Mouse (Mus musculus): Measurements from ENCODE around the gene Nedd4. TPM values are rescaled to one million over a fixed set of nuclear protein-coding genes. Genes with fewer than 3 reads are reported as not detected.

Nedd4 gene
- polyA plus RNA-seq, 1 experiment from 2014 or later: 660 TPM

DNA sequence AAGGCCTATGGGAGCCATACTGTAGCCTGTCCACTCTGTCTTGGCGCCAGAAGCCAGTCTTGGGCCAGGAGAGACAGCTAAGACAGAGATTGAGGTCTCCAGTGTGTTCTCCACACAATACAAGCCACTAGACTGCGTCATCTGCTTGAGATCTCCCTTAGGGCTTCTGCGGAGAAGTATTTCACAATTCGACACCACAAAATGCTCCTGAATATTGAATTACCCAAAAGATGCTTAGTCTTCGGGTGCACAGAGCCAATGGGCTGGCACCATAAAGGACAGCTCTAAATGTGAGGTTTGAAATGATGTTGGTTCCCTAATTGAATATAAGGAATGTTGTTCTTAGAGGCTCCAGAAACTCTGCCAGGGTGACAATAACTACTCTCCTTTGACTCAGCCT lies 95.0 kb downstream of the Nedd4 start:
- H3K4me3 ChIP-seq: no peak overlapping the region
- H3K27ac ChIP-seq (replicated peaks): no peak overlapping the region
- H3K36me3 ChIP-seq (replicated peaks): no peaks in the 10 kb centered on the region
- no peaks in the 10 kb centered on the region for H3K27me3 ChIP-seq (replicated peaks; ENCODE audit: low read depth, poor library complexity, severe bottlenecking)
- H3K4me1 ChIP-seq: peaks cover 44% of the 10 kb centered on the region
- 83% methylated on average over 5 of the region's 5 CpGs for WGBS
- DNase-seq (ENCODE audit: low spot score): no peak
- H3K9me3 ChIP-seq: no peaks in the 10 kb centered on the region

- H3K27me3 ChIP-seq (replicated peaks; ENCODE audit: low read depth, poor library complexity, severe bottlenecking): no peaks in the 10 kb centered on the region
- DNase-seq (ENCODE audit: low spot score): peak; percentile 61
- no peak overlapping the region for H3K4me3 ChIP-seq
- no peaks in the 10 kb centered on the region for H3K36me3 ChIP-seq (replicated peaks)
- H3K27ac ChIP-seq (replicated peaks): peak overlapping the region; percentile 30; the same call in 1 of the 2 replicates
- H3K4me1 ChIP-seq: peaks cover 41% of the 10 kb centered on the region
- 32% methylated on average over 8 of the region's 8 CpGs for WGBS
- H3K9me3 ChIP-seq: no peaks in the 10 kb centered on the region
These were observed 96.6 kb downstream of the Nedd4 start for GRCm38 (mm10) chr9:72758705-72759131.

- no peak for DNase-seq (ENCODE audit: low spot score)
- no peak overlapping the region; the same call in 1 of the 2 replicates for H3K27ac ChIP-seq (replicated peaks)
- no peaks in the 10 kb centered on the region for H3K36me3 ChIP-seq (replicated peaks)
- no peaks in the 10 kb centered on the region for H3K27me3 ChIP-seq (replicated peaks; ENCODE audit: low read depth, poor library complexity, severe bottlenecking)
- H3K4me3 ChIP-seq: no peak overlapping the region
- 33% methylated on average over 3 of the region's 3 CpGs for WGBS
- H3K9me3 ChIP-seq: no peaks in the 10 kb centered on the region
- H3K4me1 ChIP-seq: peaks cover 40% of the 10 kb centered on the region
These were observed 101.0 kb downstream of the Nedd4 start for GRCm38 (mm10) chr9:72763050-72763718.

GRCm38 (mm10) chr9:72766789-72767349 lies 104.7 kb downstream of the Nedd4 start:
- 1% methylated on average over 17 of the region's 17 CpGs for WGBS
- Histone ChIP-seq H3K27me3 (replicated peaks; ENCODE audit: low read depth, poor library complexity, severe bottlenecking) (no peaks in the 10 kb centered on the region), H3K4me3 (peak overlapping the region; percentile 55), H3K4me1 (peaks cover 30% of the 10 kb centered on the region), H3K27ac (replicated peaks) (peak overlapping the region; percentile 87), H3K36me3 (replicated peaks) (no peaks in the 10 kb centered on the region), H3K9me3 (no peaks in the 10 kb centered on the region)
- DNase-seq (ENCODE audit: low spot score): peak; percentile 91

DNA sequence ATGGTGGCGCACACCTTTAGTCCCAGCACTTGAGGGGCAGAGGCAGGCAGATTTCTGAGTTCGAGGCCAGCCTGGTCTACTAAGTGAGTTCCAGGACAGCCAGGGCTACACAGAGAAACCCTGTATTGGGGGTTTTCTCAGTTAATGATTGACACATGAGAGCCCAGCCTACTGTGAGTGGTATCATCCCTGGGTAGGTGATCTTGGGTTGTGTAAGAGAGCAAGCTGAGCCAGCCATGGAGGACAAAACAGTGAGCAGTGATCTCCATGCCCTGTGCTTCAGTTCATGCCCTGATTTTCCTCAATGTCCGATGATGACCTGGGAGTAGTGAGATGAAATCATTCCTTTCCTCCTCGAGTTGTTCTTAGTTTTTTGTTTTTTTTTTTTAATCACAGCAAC lies 112.9 kb downstream of the Nedd4 start:
- WGBS: 86% methylated on average over 4 of the region's 4 CpGs
- Histone ChIP-seq H3K4me3 (no peak overlapping the region), H3K4me1 (peaks cover 16% of the 10 kb centered on the region), H3K27ac (replicated peaks) (no peak overlapping the region), H3K36me3 (replicated peaks) (no peaks in the 10 kb centered on the region), H3K9me3 (no peaks in the 10 kb centered on the region), H3K27me3 (replicated peaks; ENCODE audit: low read depth, poor library complexity, severe bottlenecking) (no peaks in the 10 kb centered on the region)
- no peak for DNase-seq (ENCODE audit: low spot score)

DNA sequence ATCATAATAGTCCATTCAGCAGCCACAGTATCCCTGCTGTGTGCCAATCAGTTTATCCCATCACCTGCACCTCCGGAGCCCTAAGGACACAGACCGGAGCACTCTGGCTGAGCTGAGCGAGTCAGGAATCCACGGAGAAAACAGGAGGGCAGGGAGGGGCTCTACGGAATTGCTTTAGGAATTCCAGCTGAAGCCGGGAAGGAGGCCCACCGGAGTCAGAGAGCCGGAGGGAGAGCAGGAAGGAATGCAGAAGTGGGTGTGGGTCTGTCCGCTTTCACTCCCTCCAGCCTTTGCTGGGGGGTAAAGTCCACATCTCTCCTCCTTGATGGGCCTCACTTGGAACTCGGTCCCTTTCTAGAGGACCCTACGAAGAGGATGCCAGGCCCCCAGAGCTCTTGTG lies 116.9 kb downstream of the Nedd4 start:
- H3K4me1 ChIP-seq: peaks cover 42% of the 10 kb centered on the region
- WGBS: 43% methylated on average over 11 of the region's 11 CpGs
- no peaks in the 10 kb centered on the region for H3K9me3 ChIP-seq
- no peak overlapping the region for H3K4me3 ChIP-seq
- H3K27me3 ChIP-seq (replicated peaks; ENCODE audit: low read depth, poor library complexity, severe bottlenecking): no peaks in the 10 kb centered on the region; the same call in 1 of the 2 replicates
- peak overlapping the region; percentile 63 for H3K27ac ChIP-seq (replicated peaks)
- no peak for DNase-seq (ENCODE audit: low spot score)
- no peaks in the 10 kb centered on the region for H3K36me3 ChIP-seq (replicated peaks)

DNA sequence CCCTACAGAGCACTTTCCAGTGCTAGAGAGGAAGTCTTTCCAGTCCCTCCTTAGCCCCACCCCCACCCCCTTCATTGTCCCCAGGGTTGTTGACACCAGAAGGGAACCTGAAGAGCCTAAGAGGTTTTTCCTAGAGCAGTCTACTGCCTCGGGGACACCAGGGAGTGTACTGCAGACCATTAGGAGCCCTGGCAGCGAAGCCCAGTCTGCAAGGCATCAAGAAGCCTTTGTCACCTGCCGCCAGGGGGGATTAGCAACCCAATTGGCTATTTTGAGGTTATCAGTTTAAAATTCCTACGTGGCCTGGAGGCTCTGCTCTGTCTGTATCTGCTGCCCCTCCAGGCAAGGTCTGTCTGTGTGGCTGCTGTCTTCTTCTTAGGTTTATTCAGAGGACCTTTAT lies 117.6 kb downstream of the Nedd4 start:
- 8% methylated on average over 4 of the region's 4 CpGs for WGBS
- no peak overlapping the region for H3K4me3 ChIP-seq
- H3K9me3 ChIP-seq: no peaks in the 10 kb centered on the region
- H3K36me3 ChIP-seq (replicated peaks): no peaks in the 10 kb centered on the region
- peak; percentile 61 for DNase-seq (ENCODE audit: low spot score)
- peak overlapping the region; percentile 21 for H3K27ac ChIP-seq (replicated peaks)
- no peaks in the 10 kb centered on the region; the same call in 1 of the 2 replicates for H3K27me3 ChIP-seq (replicated peaks; ENCODE audit: low read depth, poor library complexity, severe bottlenecking)
- peaks cover 39% of the 10 kb centered on the region for H3K4me1 ChIP-seq

GRCm38 (mm10) chr9:72780694-72781093 lies 118.5 kb downstream of the Nedd4 start:
- 45% methylated on average over 5 of the region's 5 CpGs for WGBS
- Histone ChIP-seq H3K27me3 (replicated peaks; ENCODE audit: low read depth, poor library complexity, severe bottlenecking) (no peaks in the 10 kb centered on the region; the same call in 1 of the 2 replicates), H3K36me3 (replicated peaks) (no peaks in the 10 kb centered on the region), H3K4me3 (no peak overlapping the region), H3K9me3 (no peaks in the 10 kb centered on the region), H3K4me1 (peaks cover 39% of the 10 kb centered on the region), H3K27ac (replicated peaks) (peak overlapping the region; percentile 21; the same call in 1 of the 2 replicates)
- DNase-seq (ENCODE audit: low spot score): no peak

- Histone ChIP-seq H3K9me3 (no peaks in the 10 kb centered on the region), H3K4me3 (no peak overlapping the region), H3K27me3 (replicated peaks; ENCODE audit: low read depth, poor library complexity, severe bottlenecking) (no peaks in the 10 kb centered on the region; the same call in 1 of the 2 replicates), H3K4me1 (peaks cover 39% of the 10 kb centered on the region), H3K27ac (replicated peaks) (0 out of 2 replicates have a peak overlapping the region, but pooled peaks have one; percentile 11), H3K36me3 (replicated peaks) (no peaks in the 10 kb centered on the region)
- DNase-seq (ENCODE audit: low spot score): peak; percentile 47
- WGBS: 31% methylated on average over 4 of the region's 4 CpGs
These were observed 119.3 kb downstream of the Nedd4 start for GRCm38 (mm10) chr9:72781466-72781865.

- H3K4me1 ChIP-seq: peaks cover 39% of the 10 kb centered on the region
- peak; percentile 49 for DNase-seq (ENCODE audit: low spot score)
- peak overlapping the region; percentile 3; the same call in 1 of the 2 replicates for H3K4me3 ChIP-seq
- H3K9me3 ChIP-seq: no peaks in the 10 kb centered on the region
- 39% methylated on average over 8 of the region's 8 CpGs for WGBS
- H3K27me3 ChIP-seq (replicated peaks; ENCODE audit: low read depth, poor library complexity, severe bottlenecking): no peaks in the 10 kb centered on the region; the same call in 1 of the 2 replicates
- no peaks in the 10 kb centered on the region for H3K36me3 ChIP-seq (replicated peaks)
- H3K27ac ChIP-seq (replicated peaks): peak overlapping the region; percentile 4
These were observed 120.0 kb downstream of the Nedd4 start for GRCm38 (mm10) chr9:72782121-72782520.

DNA sequence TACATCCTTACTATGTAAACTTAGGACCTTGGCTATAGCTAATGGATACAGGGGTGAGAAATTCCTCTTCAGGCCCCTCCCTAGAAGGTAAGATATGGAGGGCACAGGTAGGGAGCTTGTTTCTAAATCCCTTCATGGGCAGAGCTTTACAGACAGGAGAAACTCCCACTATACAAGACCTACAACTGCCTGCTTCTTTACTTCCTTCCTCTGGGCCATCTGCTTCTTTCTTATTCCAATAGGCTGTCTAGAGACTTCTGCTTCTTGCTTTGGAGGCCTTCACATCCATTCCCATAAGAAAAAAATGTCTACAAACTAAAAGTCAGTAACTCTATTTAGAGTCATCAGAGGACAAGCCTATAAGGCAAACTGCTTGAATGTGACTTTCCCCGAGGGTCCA lies 125.6 kb downstream of the Nedd4 start:
- Histone ChIP-seq H3K27me3 (replicated peaks; ENCODE audit: low read depth, poor library complexity, severe bottlenecking) (no peaks in the 10 kb centered on the region), H3K4me1 (peaks cover 31% of the 10 kb centered on the region), H3K27ac (replicated peaks) (no peak overlapping the region), H3K4me3 (no peak overlapping the region), H3K36me3 (replicated peaks) (no peaks in the 10 kb centered on the region), H3K9me3 (no peaks in the 10 kb centered on the region)
- WGBS: 77% methylated on average over 1 of the region's 1 CpGs
- DNase-seq (ENCODE audit: low spot score): no peak

DNA sequence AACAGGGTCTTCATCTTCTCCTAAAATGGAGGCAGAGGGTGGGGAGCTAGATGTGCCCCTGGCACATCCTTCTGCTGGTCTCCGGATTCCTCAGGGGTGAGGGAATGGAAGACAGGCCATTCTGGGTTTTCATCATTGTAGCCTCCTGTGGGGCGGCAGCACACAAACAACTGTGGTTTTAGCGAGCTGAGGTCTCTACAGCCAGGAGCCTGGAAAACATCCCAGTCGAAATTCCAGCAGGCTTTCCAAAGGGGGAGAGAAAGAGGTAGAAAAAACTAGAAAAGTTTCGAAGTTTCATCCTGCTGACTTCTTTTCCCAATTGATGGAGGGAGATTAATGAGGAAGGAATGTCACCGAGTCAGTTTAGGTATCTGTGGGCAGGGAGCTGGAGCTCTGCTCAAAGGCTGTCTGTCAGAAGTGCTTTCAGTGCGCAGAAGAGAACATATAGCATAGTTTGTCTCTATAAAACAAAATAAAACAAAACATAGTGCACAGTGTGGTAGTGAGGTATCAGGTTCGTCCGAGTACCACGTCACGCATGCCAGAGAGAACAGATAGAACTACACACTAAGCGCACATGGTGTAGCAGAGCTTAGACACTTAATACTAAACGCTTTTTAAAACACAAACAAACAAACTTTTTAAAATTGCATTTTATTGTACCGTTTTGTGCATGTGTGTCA lies 128.5 kb downstream of the Nedd4 start:
- Histone ChIP-seq H3K4me1 (peaks cover 32% of the 10 kb centered on the region), H3K36me3 (replicated peaks) (no peaks in the 10 kb centered on the region), H3K27ac (replicated peaks) (peak overlapping the region; percentile 79), H3K27me3 (replicated peaks; ENCODE audit: low read depth, poor library complexity, severe bottlenecking) (no peaks in the 10 kb centered on the region), H3K4me3 (no peak overlapping the region), H3K9me3 (no peaks in the 10 kb centered on the region)
- 47% methylated on average over 14 of the region's 14 CpGs for WGBS
- DNase-seq (ENCODE audit: low spot score): no peak

Data from embryonic facial prominence, embryonic 10.5 days (tissue).